Mouse (Mus musculus): ENCODE results near the gene Senp6.
"Not testable (repeated sequence)": the region's sequence is repeated elsewhere in the genome, so short reads cannot be mapped to it uniquely, and the experiment has no call there.

Gene Senp6

GRCm38 (mm10) chr9:80074949-80075348 lies 8.2 kb downstream of the Senp6 start:
- no peak for DNase-seq (ENCODE audit: low read depth, low spot score)

DNA sequence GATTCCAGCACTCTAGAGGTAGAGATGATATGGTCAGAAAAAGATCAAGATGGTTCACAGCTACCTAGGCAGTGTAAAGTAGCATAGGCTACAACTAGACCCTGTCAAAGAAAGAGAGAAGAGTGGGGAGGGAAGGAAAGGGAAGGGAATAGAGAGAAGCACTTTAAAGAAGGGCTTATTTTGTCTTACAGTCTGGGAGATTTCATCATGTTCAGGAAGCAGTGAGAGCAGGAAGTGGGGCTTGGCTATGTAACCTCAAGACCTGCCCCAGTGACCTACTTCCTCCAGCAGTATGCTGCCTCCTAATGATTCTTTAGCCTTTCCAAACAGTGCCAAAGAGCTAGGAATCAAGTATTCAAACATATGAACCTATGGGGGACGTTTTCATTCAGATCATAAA lies 14.2 kb downstream of the Senp6 start:
- DNase-seq (ENCODE audit: low read depth, low spot score): peak; percentile 71

DNA sequence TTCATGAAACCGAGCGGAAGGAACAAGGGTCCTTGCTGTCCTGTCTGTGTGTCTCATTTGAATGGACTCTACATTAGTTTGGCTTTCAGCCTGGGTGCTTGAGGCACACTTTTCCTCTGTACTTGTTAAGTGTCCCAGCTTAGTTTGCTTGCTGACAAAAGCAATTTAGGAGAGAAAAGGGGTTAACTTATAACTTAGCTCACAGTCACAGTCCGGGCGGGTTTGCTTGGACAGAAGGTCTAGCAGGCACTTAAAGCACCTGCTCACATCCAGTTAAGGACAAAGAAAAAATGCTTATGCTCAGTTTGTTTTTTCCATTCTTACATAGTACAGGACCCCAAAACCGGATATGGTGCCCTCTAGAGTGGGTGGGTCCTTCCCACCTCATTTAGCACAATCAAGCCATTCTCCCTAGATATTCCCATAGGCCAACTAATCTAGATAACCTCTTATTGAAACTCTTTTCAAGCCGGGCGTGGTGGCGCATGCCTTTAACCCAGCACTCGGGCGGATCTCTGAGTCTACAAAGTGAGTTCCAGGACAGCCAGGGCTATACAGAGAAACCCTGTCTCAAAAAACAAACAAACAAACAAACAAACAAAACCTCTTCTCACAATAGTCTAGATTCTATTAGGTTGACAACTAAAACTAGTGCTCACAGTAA lies 17.9 kb downstream of the Senp6 start:
- DNase-seq (ENCODE audit: low read depth, low spot score): no peak

- DNase-seq (ENCODE audit: low read depth, low spot score): no peak
Measured at GRCm38 (mm10) chr9:80085665-80086064, 19.0 kb downstream of the Senp6 start.

GRCm38 (mm10) chr9:80086272-80086966 lies 19.7 kb downstream of the Senp6 start:
- not testable (repeated sequence) for DNase-seq (ENCODE audit: low read depth, low spot score)

DNA sequence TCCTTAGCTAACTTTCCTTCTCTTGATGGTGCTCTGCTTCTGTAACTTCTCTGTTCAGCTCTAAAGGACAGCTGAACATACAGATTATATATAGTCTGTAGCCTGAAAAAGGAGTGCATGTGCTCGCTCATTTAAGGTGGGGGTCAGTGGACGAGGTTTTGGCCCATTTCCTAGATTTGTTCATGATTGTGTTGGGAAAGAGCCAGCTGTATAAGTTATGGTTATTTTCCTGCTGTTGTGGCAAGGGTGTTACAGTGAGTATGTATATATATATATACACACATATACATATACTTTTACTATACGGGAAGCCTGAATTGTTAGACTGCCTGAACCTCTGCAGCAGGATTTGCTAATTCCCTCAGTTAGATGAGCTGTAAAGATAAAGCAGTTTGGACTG lies 22.7 kb downstream of the Senp6 start:
- DNase-seq (ENCODE audit: low read depth, low spot score): no peak

DNA sequence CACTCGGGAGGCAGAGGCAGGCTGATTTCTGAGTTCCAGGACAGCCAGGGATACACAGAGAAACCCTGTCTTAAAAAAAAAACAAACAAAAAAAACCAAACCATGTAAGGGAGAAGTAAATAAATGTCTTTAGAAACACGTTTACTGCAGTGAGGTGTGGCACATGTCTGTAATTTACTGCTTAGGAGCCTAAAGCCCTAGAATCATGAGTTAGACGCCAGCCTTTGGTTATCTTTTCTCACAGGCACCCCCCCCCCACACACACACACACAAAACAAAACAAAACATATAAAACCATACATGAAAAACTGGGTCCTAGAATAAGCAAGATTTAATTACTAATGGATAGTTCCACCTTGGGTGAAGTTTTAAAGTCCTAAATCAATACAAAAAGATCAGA lies 29.6 kb downstream of the Senp6 start:
- DNase-seq (ENCODE audit: low read depth, low spot score): no peak

GRCm38 (mm10) chr9:80145992-80146587 lies 79.4 kb downstream of the Senp6 start:
- no peak for DNase-seq (ENCODE audit: low read depth, low spot score)

DNA sequence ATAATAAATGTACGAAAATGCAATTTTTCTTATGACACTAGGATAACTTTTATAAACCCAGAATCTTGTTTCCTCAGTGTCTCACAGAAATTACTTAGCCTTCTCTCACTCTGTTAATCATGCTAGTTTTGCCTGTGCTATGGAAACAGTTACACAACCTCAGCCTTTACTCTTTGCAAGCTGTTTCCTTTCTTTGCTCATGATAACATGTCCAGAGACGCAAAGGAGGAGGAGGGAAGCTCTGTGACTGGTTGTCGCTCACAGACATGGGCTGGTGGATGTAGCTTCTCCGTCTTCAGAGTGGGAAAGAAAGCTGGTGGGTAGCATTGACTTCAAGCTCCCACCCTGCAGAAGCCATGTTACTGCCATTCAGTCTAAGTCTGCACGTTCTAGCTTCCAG lies 82.9 kb downstream of the Senp6 start:
- no peak for DNase-seq (ENCODE audit: low read depth, low spot score)

GRCm38 (mm10) chr9:80155277-80155676 lies 88.6 kb downstream of the Senp6 start:
- DNase-seq (ENCODE audit: low read depth, low spot score): no peak

GRCm38 (mm10) chr9:80156780-80157179 lies 90.1 kb downstream of the Senp6 start:
- no peak for DNase-seq (ENCODE audit: low read depth, low spot score)

- no peak for DNase-seq (ENCODE audit: low read depth, low spot score)
Measured at GRCm38 (mm10) chr9:80157840-80158465, 91.2 kb downstream of the Senp6 start.

DNA sequence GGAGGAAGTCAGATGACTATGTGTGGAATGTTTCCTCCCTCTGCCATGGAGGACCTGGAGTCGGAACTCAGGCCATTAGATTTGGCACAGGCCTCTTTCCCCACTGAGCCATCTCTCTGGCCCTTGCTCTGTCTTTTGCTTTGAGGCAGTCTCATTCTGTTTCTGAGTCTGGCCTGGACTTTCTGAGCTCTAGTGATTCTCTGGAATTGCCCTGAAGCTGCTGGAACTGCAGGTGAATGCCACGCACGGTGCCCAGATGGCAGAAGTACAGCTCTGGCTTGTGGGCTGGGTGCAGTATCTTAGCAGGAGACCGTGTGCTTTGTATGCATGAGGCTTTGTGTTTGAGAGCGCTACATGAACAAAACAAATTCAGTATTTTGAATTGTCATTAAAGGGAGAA lies 92.2 kb downstream of the Senp6 start:
- DNase-seq (ENCODE audit: low read depth, low spot score): no peak

DNA sequence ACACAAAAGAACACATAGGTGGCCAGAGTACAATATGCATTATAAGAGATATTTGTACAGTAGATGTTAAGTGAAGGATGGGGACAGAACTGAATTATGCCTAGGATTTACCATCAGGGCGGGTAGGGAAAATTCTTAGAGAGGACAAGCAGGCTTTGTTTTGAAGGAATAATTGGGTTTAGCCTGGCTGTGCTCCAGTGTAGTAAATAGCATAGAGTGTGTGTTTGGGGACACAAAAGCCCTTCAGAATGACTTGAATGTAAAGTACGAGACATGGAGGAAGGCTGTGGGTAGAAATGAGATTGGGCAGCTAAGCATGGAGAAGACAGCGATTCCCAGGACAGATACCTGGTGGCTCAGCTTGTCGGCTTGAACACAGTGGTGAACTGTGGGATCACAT lies 94.7 kb downstream of the Senp6 start:
- DNase-seq (ENCODE audit: low read depth, low spot score): no peak

GRCm38 (mm10) chr9:80163126-80163723 lies 96.5 kb downstream of the Senp6 start:
- DNase-seq (ENCODE audit: low read depth, low spot score): no peak

DNA sequence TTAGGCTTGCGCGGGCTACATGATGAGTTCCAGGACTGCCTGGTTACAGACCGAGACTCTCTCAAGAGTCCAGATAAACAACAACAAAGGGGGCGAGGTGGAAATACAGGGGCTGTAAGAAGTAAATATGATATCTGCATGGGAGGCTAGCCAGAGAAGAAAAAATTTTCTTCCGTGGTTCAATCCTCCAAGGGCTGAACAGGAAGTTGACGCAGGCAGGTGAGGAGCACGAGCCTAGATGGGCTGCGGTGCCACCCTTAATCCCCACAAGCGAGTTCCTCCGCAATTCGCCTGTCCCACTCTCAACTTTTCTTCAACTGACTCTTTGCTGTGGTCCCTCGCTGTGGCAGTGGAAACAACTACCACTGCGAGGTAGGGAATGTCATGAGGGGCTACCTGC lies 97.5 kb downstream of the Senp6 start:
- no peak for DNase-seq (ENCODE audit: low read depth, low spot score)

- peak; percentile 86 for DNase-seq (ENCODE audit: low read depth, low spot score)
Measured at GRCm38 (mm10) chr9:80164611-80165474, 98.1 kb downstream of the Senp6 start, which contains the start of gene Myo6. Gene Myo6 (plus strand): TSS chr9:80165031.

- no peak for DNase-seq (ENCODE audit: low read depth, low spot score)
Measured at GRCm38 (mm10) chr9:80165690-80166089, 99.0 kb downstream of the Senp6 start.

GRCm38 (mm10) chr9:80166425-80166824 lies 99.7 kb downstream of the Senp6 start:
- no peak for DNase-seq (ENCODE audit: low read depth, low spot score)

DNA sequence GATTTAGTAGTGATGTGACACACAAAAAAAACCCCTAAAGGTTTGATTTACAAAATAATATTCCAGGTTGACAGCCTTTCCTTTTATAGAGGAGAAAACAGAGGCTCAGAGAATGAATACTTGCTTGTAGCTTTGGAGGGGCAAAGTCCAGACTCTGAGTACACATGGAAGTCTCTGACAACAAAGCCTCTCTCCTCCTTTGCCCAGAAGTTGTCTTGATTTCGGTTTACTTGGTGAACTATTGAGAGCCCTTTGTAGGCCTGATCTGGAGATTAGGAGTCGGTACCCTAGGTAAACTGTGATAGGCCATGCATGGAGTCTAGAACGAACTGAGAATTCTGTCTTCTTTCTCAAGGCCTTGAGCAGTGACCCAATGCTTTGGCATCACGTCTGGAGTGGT lies 100.4 kb downstream of the Senp6 start:
- DNase-seq (ENCODE audit: low read depth, low spot score): no peak

DNA sequence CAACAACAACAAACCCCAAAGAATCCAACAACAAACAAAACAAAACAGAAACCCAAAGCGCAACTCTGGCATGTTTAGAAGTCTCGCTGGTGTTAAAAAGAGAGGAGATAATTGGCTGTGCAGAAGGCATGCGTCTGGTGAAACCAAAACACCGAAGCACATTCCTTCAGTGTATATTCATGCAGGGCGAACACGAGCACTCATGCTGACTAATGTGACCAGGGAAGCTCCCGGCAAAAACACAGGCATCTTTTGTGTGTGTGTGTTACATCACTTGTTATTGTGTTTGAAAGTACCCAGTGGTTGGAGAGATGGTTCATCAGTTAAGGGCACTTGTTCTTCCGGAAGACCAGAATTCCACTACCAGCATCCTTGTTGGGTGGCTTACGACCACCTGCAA lies 102.8 kb downstream of the Senp6 start:
- no peak for DNase-seq (ENCODE audit: low read depth, low spot score)

Data from CD4-positive helper T cell, adult 2 months (primary cell).